Mouse (Mus musculus) hindbrain, embryonic 13.5 days (tissue): ENCODE data around the gene Rdh1. TPM values are rescaled to one million over a fixed set of nuclear protein-coding genes. Genes with fewer than 3 reads are reported as not detected.

Source experiments
- ATAC-seq: fragments of 200-750 bp; cut with Nextera tagmentation; 2 replicates; pipeline ENCODE4 v1.8.0; 2017; ENCODE audit warnings: moderate TSS enrichment; ENCODE audit not compliant: low FRiP score
- H3K27ac ChIP-seq: fragments of 300-500 bp; sonication (generic); 2 replicates; pipeline ENCODE4 v1.5.1; 2015; ENCODE audit warnings: inconsistent platforms, mild to moderate bottlenecking, moderate library complexity
- H3K27me3 ChIP-seq: fragments of 300-500 bp; sonication (generic); 2 replicates; pipeline ENCODE4 v1.6.1; 2015; ENCODE audit warnings: mild to moderate bottlenecking, inconsistent platforms
- H3K36me3 ChIP-seq: fragments of 300-500 bp; sonication (generic); 2 replicates; pipeline ENCODE4 v1.6.1; 2015; ENCODE audit warnings: mild to moderate bottlenecking, inconsistent platforms
- H3K4me1 ChIP-seq: fragments of 300-500 bp; sonication (generic); replicated peaks from 2 replicates; pipeline ENCODE4 v1.6.1; 2015; ENCODE audit warnings: inconsistent platforms
- H3K4me2 ChIP-seq: fragments of 300-500 bp; sonication (generic); 2 replicates; pipeline ENCODE4 v1.6.1; 2015; ENCODE audit warnings: inconsistent platforms, mild to moderate bottlenecking, moderate library complexity
- H3K4me3 ChIP-seq: fragments of 300-500 bp; sonication (generic); 2 replicates; pipeline ENCODE4 v1.5.1; 2015; ENCODE audit warnings: mild to moderate bottlenecking, inconsistent platforms
- H3K9ac ChIP-seq: fragments of 300-500 bp; sonication (generic); 2 replicates; pipeline ENCODE4 v1.6.1; 2015; ENCODE audit warnings: mild to moderate bottlenecking, inconsistent platforms
- H3K9me3 ChIP-seq: fragments of 300-500 bp; sonication (generic); 2 replicates; pipeline ENCODE4 v1.6.1; 2016; ENCODE audit warnings: inconsistent platforms
- WGBS: fragments of 180-500 bp; shearing (Covaris S2); methylation state at CpG from one replicate; pipeline ENCODE4 v1.1.7; 2015; 5-methylcytosine and 5-hydroxymethylcytosine counted together
- polyA plus RNA-seq: library from polyadenylated mRNA; unstranded; fragments of >200 nt; fragmentation: Nextera tagmentation; extraction: Ambion mirVana; gene quantifications from 2 replicates; pipeline ENCODE4 v1.2.1, GENCODE M21; 2015

Rdh1 gene
- polyA plus RNA-seq = not detected in 2 replicates

DNA sequence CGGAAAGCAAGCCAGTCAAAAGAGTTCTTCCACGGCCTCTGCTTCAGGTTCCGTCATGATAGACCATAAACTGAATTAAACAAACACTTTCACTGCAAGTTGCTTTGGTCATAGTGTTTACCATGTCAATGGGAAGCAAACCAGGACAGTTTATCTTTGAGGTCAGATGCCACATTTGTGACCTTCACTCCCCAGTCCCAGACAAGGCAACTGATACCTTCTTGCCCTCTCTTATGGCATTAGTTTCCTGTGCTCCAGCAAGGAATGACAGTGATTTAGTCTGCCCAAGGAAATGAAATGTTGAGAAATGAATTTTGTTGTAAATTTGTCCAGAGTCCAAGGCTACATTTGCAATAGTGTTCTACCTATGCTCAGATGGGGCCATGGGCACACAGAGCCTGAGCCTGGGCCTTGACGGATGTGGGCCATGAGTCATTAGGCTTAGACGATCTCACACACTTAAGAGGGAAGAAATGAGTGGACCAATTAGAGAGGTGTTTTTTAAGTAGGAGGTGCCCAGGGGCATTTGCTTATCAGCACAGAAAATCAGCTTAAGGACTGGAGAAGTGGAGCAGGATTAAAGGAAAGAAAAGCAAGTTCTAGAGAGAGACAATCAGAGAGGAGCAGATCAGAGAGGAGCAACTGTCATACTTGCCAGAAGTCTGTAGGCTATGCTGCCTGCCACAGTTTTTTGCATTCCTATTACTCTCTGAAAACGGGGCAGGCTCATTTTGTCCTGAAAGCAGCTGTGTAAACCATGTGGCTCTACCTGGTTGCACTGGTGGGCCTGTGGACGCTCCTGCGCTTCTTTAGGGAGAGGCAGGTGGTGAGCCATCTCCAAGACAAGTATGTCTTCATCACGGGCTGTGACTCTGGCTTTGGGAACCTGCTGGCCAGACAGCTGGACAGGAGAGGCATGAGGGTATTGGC lies at the start of gene Rdh1, which contains the start of gene Rdh16f1:
Gene Rdh1, plus strand, starts transcription at position 541 of the 930 bp plus-strand sequence.
Gene Rdh16f1, plus strand, starts transcription at position 607 of the 930 bp plus-strand sequence.
- Histone ChIP-seq H3K27ac (no peak within 1 kb of the TSS), H3K9ac (no peak within 1 kb of the TSS), H3K4me2 (no peak within 1 kb of the TSS), H3K27me3 (no peaks in the 10 kb centered on the region), H3K36me3 (no peaks in the 10 kb centered on the region), H3K4me3 (no peak within 1 kb of the TSS), H3K4me1 (no peaks in the 10 kb centered on the region), H3K9me3 (no peaks in the 10 kb centered on the region)
- WGBS = 82% methylated on average over 9 of the region's 9 CpGs
- no peak for ATAC-seq

DNA sequence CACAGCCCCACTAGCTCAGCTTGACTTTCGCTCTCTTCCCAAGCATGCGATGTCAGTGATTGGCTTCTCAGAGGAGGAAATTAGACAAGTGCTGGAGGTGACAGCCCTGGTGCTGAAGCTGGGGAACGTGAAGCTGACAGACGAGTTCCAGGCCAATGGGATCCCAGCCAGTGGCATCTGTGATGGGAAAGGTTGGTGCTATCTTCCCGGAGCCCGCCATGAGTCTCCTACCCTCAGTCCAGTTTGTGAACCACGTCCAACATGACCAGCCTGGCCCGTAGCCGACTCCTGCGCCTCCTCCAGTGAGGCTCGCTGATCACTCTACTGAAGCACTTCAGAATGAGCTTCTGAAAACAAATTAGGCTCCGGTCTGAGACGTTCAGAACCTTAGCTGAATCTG lies 49.2 kb upstream of the Rdh1 start:
- H3K4me3 ChIP-seq = no peak overlapping the region
- no peaks in the 10 kb centered on the region for H3K9me3 ChIP-seq
- WGBS = 87% methylated on average over 13 of the region's 13 CpGs
- H3K4me1 ChIP-seq = no peaks in the 10 kb centered on the region
- H3K27ac ChIP-seq = no peak overlapping the region
- no peak overlapping the region for H3K9ac ChIP-seq
- no peaks in the 10 kb centered on the region for H3K27me3 ChIP-seq
- no peak overlapping the region for H3K4me2 ChIP-seq
- no peak for ATAC-seq
- H3K36me3 ChIP-seq = no peaks in the 10 kb centered on the region

DNA sequence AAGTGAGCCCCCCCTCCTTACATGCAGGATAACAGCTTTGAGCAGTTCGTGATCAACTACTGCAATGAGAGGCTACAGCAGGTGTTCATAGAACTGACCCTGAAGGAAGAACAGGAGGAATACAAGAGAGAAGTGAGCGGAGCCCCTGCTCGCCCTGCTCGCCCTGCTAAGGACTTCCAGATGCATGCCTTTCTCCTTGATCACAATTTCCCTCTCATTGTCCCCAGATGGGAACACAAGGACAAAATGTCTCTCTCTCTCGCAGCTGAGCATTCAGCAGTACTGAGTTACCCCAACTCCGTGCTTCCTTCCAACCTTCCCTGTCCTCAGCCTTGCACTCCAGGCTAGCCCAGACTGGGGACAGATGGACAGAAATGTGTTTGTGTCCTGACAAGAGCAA lies 46.8 kb upstream of the Rdh1 start:
- Histone ChIP-seq H3K4me2 (no peak overlapping the region), H3K36me3 (no peaks in the 10 kb centered on the region), H3K4me1 (no peaks in the 10 kb centered on the region), H3K9ac (no peak overlapping the region), H3K27me3 (no peaks in the 10 kb centered on the region), H3K9me3 (no peaks in the 10 kb centered on the region), H3K27ac (no peak overlapping the region), H3K4me3 (no peak overlapping the region)
- ATAC-seq = no peak
- WGBS = 81% methylated on average over 6 of the region's 6 CpGs

DNA sequence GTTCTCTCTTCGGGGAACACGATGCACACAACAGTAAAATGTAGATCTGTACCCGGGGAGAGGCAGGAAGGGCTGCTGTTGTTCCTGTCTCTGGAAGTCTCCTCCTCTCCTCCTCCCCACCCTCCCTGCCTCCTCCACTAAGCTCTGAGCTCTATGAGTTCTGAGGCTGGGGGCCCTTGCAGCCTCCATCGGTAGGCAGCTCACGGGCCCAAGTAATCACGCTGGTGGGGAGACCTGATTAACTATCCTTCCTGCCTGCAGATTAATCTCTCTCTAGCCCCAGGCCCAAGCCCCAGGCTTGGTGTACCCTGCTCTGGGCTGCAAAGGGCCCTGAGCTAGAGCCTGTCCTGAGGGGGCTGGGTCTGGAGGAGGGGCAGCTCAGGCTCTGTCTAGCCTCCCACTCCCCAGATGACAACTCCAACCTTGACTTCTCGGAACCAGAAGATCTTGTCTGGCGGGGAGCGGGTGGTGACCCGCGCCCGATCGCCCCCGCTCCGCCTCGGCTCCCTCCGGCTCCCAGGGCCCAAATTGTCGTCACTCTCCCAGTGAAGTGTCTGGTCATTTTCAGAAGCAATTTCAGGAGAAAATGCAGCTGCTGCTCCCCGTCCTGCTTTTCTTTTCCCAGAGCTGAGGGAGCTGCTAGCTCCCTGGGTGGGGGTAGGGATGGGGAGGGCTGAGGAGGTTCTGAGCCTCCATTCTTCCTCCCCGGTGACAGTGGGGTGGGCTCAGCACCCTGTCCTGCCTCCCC lies 37.7 kb upstream of the Rdh1 start:
- ATAC-seq = peak; percentile 55; the same call in 1 of the 2 replicates
- Histone ChIP-seq H3K9me3 (no peaks in the 10 kb centered on the region), H3K9ac (peak overlapping the region; percentile 49), H3K4me3 (0 out of 2 replicates have a peak overlapping the region, but pooled peaks have one; percentile 4), H3K27me3 (peaks cover 15% of the 10 kb centered on the region; the same call in 1 of the 2 replicates), H3K27ac (peak overlapping the region; percentile 44; the same call in 1 of the 2 replicates), H3K36me3 (no peaks in the 10 kb centered on the region), H3K4me1 (peaks cover 24% of the 10 kb centered on the region), H3K4me2 (peak overlapping the region; percentile 35)
- whole genome bisulfite sequencing = 11% methylated on average over 20 of the region's 20 CpGs

DNA sequence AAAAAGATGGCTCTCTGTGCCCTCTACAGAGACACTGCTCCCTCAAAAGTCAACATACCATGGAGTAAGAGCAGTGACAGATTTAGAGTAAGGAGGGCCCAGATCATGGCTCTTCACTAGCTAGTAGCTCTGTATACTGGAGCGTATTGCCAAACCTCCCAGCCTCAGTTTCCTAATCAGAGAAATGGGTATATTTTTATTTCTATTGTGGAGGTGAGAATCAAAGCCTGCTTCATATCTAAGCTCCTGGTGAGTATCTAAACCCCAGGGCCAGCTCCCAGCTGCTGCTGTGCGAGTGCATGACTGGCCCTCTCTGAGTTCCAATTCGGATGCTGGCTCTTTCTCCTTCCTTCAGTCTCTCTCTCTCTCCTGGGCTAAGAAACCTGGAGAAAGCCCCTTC lies 35.3 kb upstream of the Rdh1 start, which contains the start of gene Tac2:
Gene Tac2, plus strand, starts transcription at position 301 of the 400 bp plus-strand sequence.
- 83% methylated on average over 3 of the region's 3 CpGs for WGBS
- no peak for ATAC-seq
- H3K4me3 ChIP-seq = no peak within 1 kb of the TSS

DNA sequence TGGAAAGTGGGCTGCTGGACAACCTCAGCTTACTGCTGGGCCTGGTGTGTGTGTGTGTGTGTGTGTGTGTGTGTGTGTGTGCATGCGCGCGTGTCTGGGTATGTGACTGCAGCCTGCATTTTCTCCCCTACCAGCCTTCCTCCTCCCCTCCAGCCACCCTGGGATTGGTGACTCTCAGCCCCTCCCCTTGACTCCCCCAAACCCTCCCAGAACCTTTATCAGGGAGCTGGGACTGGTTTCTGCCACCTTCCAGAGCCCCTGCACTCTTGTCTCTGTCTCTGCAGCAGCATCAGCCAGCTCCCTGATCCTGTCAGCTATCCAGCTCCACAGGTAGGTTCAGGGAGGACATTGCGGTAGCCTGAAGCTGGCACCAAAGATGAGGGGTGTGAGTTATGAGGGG lies 34.4 kb upstream of the Rdh1 start:
- Histone ChIP-seq H3K9ac (no peak overlapping the region), H3K27me3 (peaks cover 27% of the 10 kb centered on the region; the same call in 1 of the 2 replicates), H3K36me3 (no peaks in the 10 kb centered on the region), H3K4me2 (no peak overlapping the region), H3K9me3 (no peaks in the 10 kb centered on the region), H3K4me3 (no peak overlapping the region), H3K4me1 (peaks cover 31% of the 10 kb centered on the region), H3K27ac (no peak overlapping the region)
- ATAC-seq = no peak
- 90% methylated on average over 3 of the region's 4 CpGs for WGBS

More for the DNA sequence above, 35.3 kb upstream of the Rdh1 start, which contains the start of gene Tac2:
- no peaks in the 10 kb centered on the region for H3K9me3 ChIP-seq
- H3K36me3 ChIP-seq = no peaks in the 10 kb centered on the region
- no peak within 1 kb of the TSS for H3K27ac ChIP-seq
- peaks cover 23% of the 10 kb centered on the region; the same call in 1 of the 2 replicates for H3K27me3 ChIP-seq
- H3K4me1 ChIP-seq = peaks cover 30% of the 10 kb centered on the region
- no peak within 1 kb of the TSS for H3K4me2 ChIP-seq
- H3K9ac ChIP-seq = no peak within 1 kb of the TSS

DNA sequence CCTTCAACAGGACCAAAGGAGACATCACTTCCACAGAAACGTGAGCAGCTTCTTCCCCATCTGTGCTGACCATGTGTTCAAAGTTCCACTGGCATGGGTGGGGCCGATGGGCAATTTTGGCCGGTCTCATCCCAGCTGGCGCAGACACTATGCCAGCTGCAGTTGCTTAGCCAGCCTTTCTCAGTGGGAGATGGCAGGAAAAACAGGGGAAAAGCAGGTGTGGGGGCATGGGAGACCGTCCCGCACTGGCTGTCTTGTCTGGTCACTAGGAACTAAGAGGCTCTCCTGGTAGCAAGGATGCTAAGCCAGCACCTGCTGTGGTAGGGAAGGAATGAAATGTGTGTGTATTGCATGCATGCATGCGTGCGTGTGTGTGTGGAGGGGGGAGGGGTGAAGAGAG lies 31.1 kb upstream of the Rdh1 start:
- Histone ChIP-seq H3K27ac (no peak overlapping the region), H3K36me3 (no peaks in the 10 kb centered on the region), H3K4me3 (no peak overlapping the region), H3K4me1 (peaks cover 21% of the 10 kb centered on the region), H3K9ac (no peak overlapping the region), H3K9me3 (no peaks in the 10 kb centered on the region), H3K4me2 (no peak overlapping the region), H3K27me3 (0 out of 2 replicates have a peak, but pooled peaks cover 18% of the 10 kb centered on the region)
- 77% methylated on average over 8 of the region's 8 CpGs for WGBS
- 0 out of 2 replicates have a peak, but pooled peaks have one; percentile 21 for ATAC-seq

DNA sequence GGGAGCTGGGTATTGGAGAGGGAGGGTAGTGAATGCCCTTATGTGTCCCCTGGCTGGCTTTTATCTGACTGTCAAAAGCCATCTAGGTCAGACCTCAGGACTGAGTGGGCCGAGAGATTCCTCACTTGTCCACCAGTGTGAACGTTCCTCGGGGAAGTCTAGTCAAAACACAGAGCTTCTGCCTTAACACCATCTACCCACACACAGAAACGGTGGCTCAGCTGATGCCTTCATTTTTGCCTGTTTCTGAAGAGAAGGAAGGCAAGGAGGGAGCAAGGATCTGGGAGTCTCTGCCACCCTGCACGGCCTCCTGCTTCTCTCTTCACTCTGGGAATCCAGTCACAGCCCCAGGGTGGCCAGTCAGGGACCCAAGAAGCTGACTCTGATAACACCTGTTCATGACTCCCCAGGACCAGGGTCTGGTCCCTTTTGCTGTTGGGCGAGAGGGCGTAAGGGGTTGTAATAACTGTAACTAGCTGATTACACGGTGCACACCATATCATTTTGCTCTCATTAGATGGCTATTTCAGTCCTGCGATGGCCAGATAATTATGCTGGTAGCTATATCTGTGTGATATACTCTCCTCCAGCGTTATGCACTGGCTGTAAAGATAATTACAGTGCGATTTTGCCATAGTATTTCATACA lies 29.1 kb upstream of the Rdh1 start:
- H3K27me3 ChIP-seq = 0 out of 2 replicates have a peak, but pooled peaks cover 22% of the 10 kb centered on the region
- peak overlapping the region; percentile 40 for H3K27ac ChIP-seq
- no peak for ATAC-seq
- no peak overlapping the region for H3K4me2 ChIP-seq
- H3K36me3 ChIP-seq = no peaks in the 10 kb centered on the region
- H3K4me1 ChIP-seq = peaks cover 21% of the 10 kb centered on the region
- WGBS = 61% methylated on average over 11 of the region's 11 CpGs
- no peak overlapping the region for H3K4me3 ChIP-seq
- peak overlapping the region; percentile 24; the same call in 1 of the 2 replicates for H3K9ac ChIP-seq
- no peaks in the 10 kb centered on the region for H3K9me3 ChIP-seq

DNA sequence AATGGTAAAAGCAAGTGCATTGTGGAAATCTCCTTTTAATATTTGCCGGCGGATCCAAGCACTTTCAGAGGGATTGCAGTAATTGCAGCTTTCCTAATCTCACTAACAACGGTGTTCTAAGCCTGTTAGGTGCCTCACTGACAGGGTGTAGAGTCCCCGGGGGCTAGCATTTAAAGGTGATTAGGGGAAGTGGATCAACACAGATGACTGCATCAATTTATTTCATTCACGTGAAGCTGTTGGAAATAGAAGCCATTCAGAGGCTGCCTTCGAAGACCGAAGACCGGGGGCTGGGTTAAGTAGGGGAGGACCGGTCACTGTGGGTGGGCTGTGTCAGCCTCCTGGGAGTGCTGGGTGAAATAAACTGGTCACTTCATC lies 28.6 kb upstream of the Rdh1 start:
- Histone ChIP-seq H3K4me2 (no peak overlapping the region), H3K4me1 (peaks cover 21% of the 10 kb centered on the region), H3K36me3 (no peaks in the 10 kb centered on the region), H3K27ac (peak overlapping the region; percentile 40; the same call in 1 of the 2 replicates), H3K4me3 (no peak overlapping the region), H3K9me3 (no peaks in the 10 kb centered on the region), H3K9ac (no peak overlapping the region), H3K27me3 (0 out of 2 replicates have a peak, but pooled peaks cover 17% of the 10 kb centered on the region)
- 33% methylated on average over 9 of the region's 9 CpGs for WGBS
- ATAC-seq = no peak

DNA sequence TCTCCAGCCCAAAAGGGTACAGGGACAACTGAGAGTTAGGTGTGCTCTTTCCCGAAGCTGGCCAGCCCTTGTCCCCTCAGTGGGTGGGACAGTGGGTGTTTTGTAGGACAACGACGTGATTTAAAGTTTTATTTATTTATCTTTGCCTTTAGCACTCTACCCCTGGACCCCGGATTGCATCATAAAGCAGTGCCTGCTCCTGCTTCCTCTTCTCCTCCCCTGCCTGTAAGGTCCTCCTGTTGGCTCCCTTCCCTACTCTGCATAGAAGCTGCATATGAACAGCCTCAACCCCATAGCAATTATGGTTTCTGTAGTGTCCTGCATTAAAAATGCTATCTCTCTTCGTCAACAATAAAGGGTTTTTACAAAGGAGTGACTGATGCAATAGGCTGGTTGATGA lies 28.1 kb upstream of the Rdh1 start:
- no peak overlapping the region for H3K4me2 ChIP-seq
- H3K4me1 ChIP-seq = peaks cover 21% of the 10 kb centered on the region
- 43% methylated on average over 5 of the region's 5 CpGs for WGBS
- H3K27ac ChIP-seq = peak overlapping the region; percentile 40; the same call in 1 of the 2 replicates
- no peak overlapping the region for H3K9ac ChIP-seq
- H3K9me3 ChIP-seq = no peaks in the 10 kb centered on the region
- no peak overlapping the region for H3K4me3 ChIP-seq
- no peak for ATAC-seq
- H3K36me3 ChIP-seq = no peaks in the 10 kb centered on the region
- 0 out of 2 replicates have a peak, but pooled peaks cover 19% of the 10 kb centered on the region for H3K27me3 ChIP-seq

DNA sequence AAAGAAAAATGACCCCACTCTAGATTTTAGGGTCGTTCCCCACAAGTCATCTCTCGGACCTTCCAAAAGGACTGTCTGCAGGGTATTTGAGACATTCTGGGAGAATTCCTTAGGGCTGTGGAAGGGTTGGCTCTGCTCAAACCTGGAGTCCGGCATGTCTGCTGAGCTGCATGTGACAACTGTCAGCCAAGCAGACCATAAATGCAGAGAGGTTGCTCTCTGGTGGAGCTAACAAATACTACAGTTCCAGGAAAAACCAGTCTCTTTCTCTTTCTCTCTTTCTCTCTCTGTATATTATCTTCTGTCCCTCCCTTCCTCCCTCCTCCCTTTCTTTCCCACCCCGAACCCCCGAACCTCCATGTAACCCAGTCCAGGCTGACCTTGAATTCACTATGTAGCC lies 25.1 kb upstream of the Rdh1 start:
- H3K27ac ChIP-seq = no peak overlapping the region
- WGBS = 59% methylated on average over 5 of the region's 5 CpGs

More for the DNA sequence above, 25.1 kb upstream of the Rdh1 start:
- Histone ChIP-seq H3K4me2 (no peak overlapping the region), H3K27me3 (0 out of 2 replicates have a peak, but pooled peaks cover 12% of the 10 kb centered on the region), H3K4me1 (peaks cover 18% of the 10 kb centered on the region), H3K9ac (no peak overlapping the region), H3K9me3 (no peaks in the 10 kb centered on the region), H3K4me3 (no peak overlapping the region), H3K36me3 (no peaks in the 10 kb centered on the region)
- no peak for ATAC-seq
